Mouse (Mus musculus): Measurements from ENCODE around the gene Pml. TPM values are rescaled to one million over a fixed set of nuclear protein-coding genes. Genes with fewer than 3 reads are reported as not detected.

The Pml gene
- polyA plus RNA-seq, 1 experiment from 2014 or later, result 13.2 TPM

DNA sequence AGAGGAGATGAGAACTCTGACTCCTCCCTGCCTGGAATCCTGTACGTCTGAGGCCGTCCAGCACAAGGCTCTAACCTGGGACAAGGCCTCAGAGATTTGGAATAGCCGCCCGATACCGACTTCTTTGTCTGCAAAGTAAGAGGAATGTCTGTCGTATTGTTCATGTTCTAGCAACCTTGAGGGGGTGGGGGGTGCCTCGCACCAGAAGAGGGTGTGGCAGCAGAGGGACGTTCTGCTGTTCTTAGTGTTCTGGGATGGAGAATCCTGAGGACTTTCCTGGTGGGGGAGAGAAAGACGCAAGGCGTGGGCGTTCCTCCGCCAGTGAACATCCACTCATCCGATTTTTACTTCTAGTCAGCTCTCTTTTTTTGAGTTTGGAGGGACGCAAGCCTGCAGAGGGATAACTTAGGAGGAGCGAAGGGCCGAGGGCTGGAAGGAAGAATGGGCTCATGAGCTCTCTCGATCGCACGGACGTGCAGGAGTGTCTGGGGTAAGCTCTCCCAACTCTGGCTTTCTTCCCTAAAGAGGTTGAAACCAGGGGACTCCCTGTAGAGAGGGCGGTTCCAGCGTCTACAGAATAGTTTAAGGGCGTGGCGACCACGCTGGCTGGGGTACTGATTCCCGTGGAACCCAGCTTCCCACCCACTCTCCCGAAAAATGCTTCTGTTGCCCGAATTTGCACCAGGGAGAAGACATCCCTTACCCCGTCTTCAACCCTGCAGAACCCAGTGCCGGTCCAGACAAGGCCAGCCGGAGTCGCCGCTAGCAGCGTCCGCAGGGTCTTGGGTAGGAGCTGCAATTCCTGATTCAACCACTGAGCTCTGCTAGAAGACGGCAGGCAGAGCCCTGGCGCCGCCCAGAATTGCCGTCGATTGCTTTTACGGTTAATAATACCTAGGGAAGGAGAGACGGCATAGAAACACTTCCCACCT is 45.8 kb downstream of the Pml start, which contains the start of the genes Islr and Islr2:
Gene Islr (minus strand): TSS at position 791 of the 932 bp plus-strand sequence.
Gene Islr2 (minus strand): TSS at position 804 of the 932 bp plus-strand sequence.
- Histone ChIP-seq H3K4me1 (replicated peaks) (peaks cover 23% of the 10 kb centered on the region), H3K9ac (peak within 1 kb of the TSS; percentile 37; the same call in 1 of the 2 replicates), H3K4me3 (replicated peaks) (peak within 1 kb of the TSS; percentile 36), H3K4me2 (replicated peaks) (peak within 1 kb of the TSS; percentile 64), H3K36me3 (no peaks in the 10 kb centered on the region), H3K27ac (no peak within 1 kb of the TSS), H3K9me3 (no peaks in the 10 kb centered on the region), H3K27me3 (replicated peaks) (peaks cover 53% of the 10 kb centered on the region)
- ATAC-seq, result peak; percentile 90
- WGBS, result 3% methylated on average over 42 of the region's 42 CpGs

DNA sequence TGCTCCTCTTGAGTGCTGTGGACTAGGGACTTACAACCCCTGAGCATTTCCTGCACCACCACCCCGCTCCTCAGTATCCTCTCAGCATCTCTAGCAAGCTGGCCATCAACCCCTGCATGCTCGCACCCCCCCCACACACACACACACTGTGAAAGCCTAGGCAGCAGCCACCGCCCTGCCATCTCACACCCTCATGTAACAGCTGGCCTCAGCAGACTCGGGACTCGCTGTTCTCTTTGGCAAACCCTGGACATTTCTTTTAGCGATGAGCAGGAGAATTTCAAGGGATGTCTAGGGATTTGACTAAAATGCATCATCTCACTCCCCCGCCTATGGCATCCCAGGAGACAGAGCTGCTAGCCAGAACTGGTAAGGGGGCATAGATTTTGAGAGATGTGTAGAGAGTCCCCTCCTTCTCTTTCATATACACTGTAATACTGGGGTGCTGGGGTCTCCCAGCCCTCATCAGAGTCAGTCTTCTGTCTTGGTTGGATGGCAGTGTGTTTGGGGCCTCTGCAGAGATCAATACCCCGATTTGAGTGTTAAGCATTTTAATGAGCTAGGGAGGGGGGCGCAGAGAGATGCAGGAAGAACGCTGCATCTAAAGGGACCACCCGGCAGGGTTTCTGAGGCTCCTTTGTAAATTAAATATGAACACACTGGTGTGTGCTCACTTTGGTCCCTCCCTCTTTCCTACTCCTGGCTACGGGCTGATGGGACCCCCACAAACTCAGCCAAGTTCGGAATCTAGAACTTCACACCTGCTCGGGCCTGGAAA is 46.7 kb downstream of the Pml start:
- Histone ChIP-seq H3K27me3 (replicated peaks) (peaks cover 62% of the 10 kb centered on the region), H3K36me3 (no peaks in the 10 kb centered on the region), H3K27ac (no peak overlapping the region), H3K4me3 (replicated peaks) (no peak overlapping the region), H3K4me2 (replicated peaks) (no peak overlapping the region), H3K4me1 (replicated peaks) (peaks cover 32% of the 10 kb centered on the region), H3K9ac (no peak overlapping the region), H3K9me3 (no peaks in the 10 kb centered on the region)
- ATAC-seq, result no peak
- WGBS, result 5% methylated on average over 14 of the region's 14 CpGs

DNA sequence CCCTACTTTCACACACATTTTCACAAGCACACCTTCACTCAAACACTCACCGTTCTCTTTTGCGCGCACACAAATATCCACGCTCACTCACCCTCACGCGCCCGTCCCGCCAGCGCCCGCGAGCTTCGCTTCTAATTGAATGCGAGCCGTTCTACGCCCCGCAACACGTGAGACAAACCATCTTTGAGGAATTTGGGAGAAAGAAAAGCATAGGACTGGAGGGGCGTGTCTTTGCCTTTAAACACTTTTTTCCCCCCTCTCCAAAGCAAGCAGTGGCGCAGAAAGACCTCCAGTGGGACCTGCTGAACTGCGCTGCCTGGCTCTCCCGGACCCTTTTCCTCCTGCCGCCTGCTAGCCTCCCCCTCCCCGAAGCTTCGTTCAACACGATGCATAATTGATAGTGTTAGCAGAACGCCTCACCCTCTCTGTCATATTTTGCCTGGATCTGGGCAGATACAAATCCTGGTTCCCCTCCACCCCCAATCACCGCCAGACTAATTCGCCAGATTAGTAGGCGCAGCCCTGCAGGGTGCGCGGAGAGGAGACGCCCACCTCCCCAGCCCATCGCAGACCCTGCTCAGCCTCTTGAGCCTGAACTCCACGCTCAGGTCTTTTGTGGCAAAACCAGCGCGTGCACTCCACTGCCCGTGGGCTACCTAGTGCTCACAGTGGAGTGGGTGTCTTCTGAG is 47.6 kb downstream of the Pml start:
- Histone ChIP-seq H3K4me2 (replicated peaks) (peak overlapping the region; percentile 25), H3K9me3 (no peaks in the 10 kb centered on the region), H3K36me3 (no peaks in the 10 kb centered on the region), H3K27me3 (replicated peaks) (peaks cover 71% of the 10 kb centered on the region), H3K4me3 (replicated peaks) (peak overlapping the region; percentile 10; the same call in 1 of the 2 replicates), H3K9ac (no peak overlapping the region; the same call in 1 of the 2 replicates), H3K27ac (no peak overlapping the region), H3K4me1 (replicated peaks) (peaks cover 39% of the 10 kb centered on the region)
- 2% methylated on average over 37 of the region's 37 CpGs for WGBS
- no peak for ATAC-seq

DNA sequence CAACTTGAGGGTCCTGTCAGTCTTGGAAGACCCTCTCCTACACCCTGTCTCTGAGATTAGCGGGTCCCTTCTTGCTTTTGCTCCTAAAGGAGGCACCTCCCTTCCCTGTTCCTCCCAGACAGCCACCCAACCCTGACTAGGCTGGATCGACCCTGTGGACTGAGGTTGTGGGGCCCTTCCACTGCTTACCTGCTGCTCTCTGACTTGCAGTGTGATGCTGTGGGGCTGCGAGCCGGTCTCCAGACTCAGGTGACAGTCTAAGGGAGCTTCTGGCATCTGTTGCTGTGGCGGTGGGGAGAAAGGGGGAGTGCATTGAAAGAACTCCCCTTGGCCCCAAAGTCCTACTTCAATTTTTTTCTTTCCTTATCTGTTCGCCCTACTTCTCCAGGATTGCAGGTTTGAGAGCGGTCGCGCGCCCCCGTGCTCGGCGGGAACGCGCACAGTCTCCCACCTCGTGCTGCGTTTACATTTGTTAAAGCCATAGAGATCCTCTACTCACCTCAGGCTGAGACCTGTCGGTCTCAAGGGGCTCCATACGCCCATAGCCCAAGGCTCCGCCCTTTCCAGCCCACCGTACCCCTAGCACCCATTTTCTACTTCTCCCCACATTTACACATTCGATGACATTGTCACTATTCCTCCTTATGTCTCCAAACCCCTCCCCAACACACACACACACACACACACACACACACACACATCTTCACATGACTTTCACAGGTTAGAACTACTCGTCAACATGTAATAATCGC is 48.3 kb downstream of the Pml start:
- H3K4me3 ChIP-seq (replicated peaks), result peak overlapping the region; percentile 6; the same call in 1 of the 2 replicates
- ATAC-seq, result no peak
- WGBS, result 2% methylated on average over 24 of the region's 24 CpGs
- no peaks in the 10 kb centered on the region for H3K36me3 ChIP-seq
- H3K4me2 ChIP-seq (replicated peaks), result peak overlapping the region; percentile 25; the same call in 1 of the 2 replicates
- no peak overlapping the region for H3K9ac ChIP-seq
- H3K27ac ChIP-seq, result no peak overlapping the region
- H3K9me3 ChIP-seq, result no peaks in the 10 kb centered on the region
- H3K4me1 ChIP-seq (replicated peaks), result peaks cover 46% of the 10 kb centered on the region
- H3K27me3 ChIP-seq (replicated peaks), result peaks cover 78% of the 10 kb centered on the region

DNA sequence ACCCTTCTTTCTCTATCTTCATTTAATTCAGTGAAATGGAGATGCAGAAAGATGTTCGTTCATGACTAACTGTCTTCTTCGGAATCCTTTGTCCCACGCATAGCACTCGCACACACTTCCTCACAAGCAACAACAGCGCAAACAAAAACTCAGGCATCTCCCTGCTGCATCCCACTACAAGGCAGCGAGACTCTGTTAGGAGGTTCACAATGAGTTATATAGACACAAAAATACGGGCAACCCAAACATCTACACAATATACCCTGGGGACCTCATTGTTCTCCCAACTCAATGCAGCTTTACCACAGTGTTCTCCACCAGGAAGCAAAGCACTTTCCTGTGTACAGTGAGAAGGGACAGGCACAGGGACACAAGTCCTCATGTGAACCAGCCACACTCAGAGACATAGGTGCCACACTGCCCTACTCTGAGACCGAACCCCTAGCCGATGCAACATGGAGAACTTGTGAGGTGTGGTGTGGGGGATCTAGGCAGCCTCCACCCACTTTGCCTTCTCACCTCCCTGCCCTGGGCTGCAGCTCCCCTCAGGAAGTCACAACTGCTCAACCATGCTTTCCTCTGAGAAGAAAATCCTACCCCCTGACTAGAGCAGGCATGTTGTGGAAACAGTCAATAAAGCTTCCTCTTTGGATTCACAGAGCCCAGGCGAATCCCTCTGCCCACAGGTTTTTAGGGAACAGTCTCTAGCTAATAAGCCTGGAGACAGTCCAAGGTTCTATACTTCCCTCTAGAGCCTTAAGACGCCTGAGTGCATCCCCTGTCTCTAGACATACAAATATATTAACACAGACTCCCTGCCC is 49.1 kb downstream of the Pml start:
- Histone ChIP-seq H3K9me3 (no peaks in the 10 kb centered on the region), H3K4me3 (replicated peaks) (no peak overlapping the region), H3K27me3 (replicated peaks) (peaks cover 85% of the 10 kb centered on the region), H3K4me1 (replicated peaks) (peaks cover 46% of the 10 kb centered on the region), H3K36me3 (no peaks in the 10 kb centered on the region), H3K9ac (no peak overlapping the region), H3K4me2 (replicated peaks) (no peak overlapping the region), H3K27ac (no peak overlapping the region)
- 12% methylated on average over 11 of the region's 11 CpGs for WGBS
- ATAC-seq, result no peak

DNA sequence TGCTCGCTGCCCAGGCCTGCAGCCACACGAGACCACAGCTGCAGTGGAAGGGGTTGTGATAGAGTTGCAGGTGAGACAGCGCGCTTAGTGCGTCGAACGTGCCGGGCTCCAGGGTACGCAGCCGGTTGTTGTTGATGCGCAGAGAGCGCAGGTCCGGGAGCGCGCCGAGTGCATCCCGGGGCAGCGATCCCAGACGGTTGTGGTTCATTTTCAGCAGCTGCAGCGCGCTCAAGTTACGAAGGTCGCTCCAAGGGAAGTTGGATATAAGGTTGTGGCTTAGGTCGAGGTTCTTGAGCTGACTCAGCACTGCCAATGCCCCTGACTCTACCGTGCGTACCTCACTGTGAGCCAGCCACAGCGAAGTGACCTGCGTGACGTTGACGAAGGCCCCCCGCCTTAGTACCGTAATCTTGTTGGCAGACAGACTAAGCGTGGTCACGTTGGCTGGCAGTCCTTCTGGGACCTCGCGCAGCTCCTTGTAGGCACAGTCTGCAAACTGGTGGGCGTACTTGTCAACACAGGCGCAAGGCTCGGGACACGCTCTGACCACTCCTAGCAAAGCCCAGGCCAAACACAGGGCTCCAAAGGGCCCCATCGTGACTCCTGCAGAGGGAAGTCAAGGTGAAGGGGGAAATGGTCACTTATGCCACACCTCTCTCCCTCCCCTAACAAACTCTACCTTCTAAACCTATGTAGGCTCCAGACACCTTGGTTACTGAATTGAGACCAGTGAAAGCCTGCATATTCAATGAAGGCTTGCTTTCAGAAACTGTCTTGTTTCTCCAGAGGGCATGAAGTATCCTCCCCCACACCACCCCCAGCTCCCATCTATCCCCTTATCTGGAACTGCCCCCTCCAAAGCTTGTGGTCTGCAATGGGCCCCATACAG is 50.0 kb downstream of the Pml start:
- Histone ChIP-seq H3K36me3 (no peaks in the 10 kb centered on the region), H3K4me2 (replicated peaks) (peak overlapping the region; percentile 26; the same call in 1 of the 2 replicates), H3K27ac (no peak overlapping the region), H3K9me3 (no peaks in the 10 kb centered on the region), H3K4me1 (replicated peaks) (peaks cover 46% of the 10 kb centered on the region), H3K4me3 (replicated peaks) (peak overlapping the region; percentile 10; the same call in 1 of the 2 replicates), H3K27me3 (replicated peaks) (peaks cover 87% of the 10 kb centered on the region), H3K9ac (no peak overlapping the region)
- 2% methylated on average over 41 of the region's 41 CpGs for WGBS
- ATAC-seq, result no peak

DNA sequence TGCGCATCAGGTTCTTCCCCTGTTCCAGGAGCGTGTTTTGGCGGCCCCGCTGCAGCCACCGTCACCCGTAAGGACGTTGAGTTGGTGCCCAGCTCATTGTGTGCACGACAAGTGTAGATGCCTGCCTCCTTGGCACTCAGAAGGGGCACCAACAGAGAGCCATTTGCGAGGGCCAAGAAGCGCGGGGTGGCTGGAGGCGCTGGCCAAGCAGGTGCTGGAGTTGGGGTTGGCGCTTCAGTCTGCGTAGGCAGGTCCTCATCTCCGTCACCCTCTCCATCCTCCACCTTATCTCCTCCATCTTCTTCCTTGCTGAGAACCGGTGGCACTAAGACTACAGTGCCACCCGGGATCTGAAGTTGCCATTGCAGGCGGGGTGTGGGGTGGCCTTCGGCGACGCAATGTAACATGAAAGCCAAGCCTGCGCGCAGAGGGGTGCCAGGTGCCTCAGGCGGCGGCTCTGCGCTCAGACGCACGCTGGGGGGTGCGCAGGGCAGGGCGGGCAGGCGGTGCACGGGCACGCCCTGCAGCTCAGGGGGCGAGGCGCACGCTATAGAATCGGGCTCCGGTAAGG is 50.7 kb downstream of the Pml start:
- H3K9ac ChIP-seq, result no peak overlapping the region
- H3K4me1 ChIP-seq (replicated peaks), result peaks cover 44% of the 10 kb centered on the region
- no peaks in the 10 kb centered on the region for H3K9me3 ChIP-seq
- no peaks in the 10 kb centered on the region for H3K36me3 ChIP-seq
- no peak for ATAC-seq
- no peak overlapping the region for H3K27ac ChIP-seq
- WGBS, result 2% methylated on average over 38 of the region's 38 CpGs
- peak overlapping the region; percentile 10; the same call in 1 of the 2 replicates for H3K4me3 ChIP-seq (replicated peaks)
- H3K4me2 ChIP-seq (replicated peaks), result peak overlapping the region; percentile 26; the same call in 1 of the 2 replicates
- H3K27me3 ChIP-seq (replicated peaks), result peaks cover 92% of the 10 kb centered on the region

DNA sequence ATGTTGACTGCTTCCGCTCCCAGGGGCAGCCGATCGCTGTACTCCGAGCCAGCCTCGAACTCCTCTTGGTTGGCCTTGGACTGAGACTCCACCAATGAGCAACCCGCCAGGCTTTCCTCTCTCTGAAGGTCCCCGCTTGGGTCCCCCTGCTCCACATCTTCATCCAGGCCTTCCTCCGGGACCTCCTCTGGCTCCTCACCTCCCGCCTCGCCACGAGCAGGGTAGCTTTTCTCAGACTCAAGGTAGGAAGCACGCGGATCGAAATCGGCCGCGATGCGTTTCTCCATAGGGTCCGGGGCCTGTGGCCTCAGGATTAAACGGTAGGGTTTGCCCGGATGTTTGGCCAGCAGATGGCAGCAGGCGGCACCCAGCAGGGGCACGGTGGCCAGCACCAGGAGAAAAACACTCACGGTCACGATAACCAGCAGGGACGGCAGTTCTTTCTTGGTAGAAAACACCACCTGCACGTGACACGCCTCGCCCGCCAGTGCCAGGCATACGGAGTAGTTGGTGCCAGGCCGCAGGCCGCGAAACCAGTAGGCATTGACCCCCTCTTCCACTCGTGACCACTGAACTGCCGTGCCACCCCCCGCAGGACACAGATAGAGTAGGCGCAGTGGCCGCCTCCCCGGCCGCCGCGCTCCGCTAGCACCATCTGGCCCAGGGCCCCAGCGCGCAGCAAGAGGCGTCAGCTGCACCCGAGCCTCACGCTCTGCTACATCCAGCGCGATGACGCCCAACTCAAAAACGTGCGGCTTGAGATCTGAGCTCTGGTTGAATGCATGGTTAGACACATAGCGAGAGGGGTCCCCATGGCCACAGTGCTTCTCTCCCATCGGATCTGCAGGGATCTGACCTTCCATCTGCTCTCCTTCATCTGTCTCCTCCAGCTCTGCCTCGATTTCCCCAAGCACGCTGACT is 51.5 kb downstream of the Pml start:
- peak; percentile 50 for ATAC-seq
- H3K27ac ChIP-seq, result no peak overlapping the region
- no peaks in the 10 kb centered on the region for H3K36me3 ChIP-seq
- peak overlapping the region; percentile 56 for H3K4me2 ChIP-seq (replicated peaks)
- under 1% methylated on average over 58 of the region's 58 CpGs for WGBS
- H3K9me3 ChIP-seq, result no peaks in the 10 kb centered on the region
- H3K9ac ChIP-seq, result peak overlapping the region; percentile 15; the same call in 1 of the 2 replicates
- H3K4me3 ChIP-seq (replicated peaks), result peak overlapping the region; percentile 24
- peaks cover 44% of the 10 kb centered on the region for H3K4me1 ChIP-seq (replicated peaks)
- H3K27me3 ChIP-seq (replicated peaks), result peaks cover 84% of the 10 kb centered on the region

All from intestine, embryonic 15.5 days (tissue).